Mouse (Mus musculus): Measurements from ENCODE around the gene Lcp1.

Lcp1 gene

DNA sequence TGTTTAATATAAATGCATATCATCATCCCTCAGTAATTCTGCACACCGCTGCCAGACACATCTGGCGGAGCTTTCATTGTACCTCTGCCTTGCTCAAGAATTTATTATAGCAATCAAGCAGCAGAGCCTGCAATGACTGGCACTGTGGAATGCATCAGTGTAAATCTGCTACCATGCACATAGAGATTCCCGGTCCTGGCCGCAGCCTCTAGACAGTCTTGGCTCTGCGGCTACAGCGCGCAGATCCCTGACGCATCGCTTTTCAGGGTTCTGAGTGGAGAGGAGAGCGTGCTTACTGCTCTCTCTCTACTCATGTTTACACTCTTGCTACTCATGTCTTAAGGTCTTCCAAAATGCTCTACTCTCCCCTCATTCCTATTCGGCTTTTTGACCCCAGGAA, 82.9 kb downstream of the Lcp1 start:
- DNase-seq = no peak

DNA sequence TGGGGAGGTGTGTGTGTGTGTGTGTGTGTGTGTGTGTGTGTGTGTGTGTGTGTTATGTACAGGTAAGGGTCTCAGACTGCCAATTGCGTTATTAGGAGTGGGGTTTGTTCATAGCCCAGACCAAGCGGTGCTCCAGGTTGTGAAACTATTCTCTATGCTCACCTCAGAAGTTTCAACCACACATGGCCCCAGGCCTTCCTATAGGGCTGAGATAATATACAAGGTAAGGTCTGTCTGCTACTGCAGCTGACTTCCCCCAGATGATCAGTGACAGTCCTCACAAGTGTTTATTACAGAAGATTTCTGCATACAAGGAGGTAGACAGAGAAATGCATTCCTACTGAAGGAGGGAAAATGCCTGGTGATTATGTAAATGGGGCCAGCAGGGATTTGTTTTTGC, 87.9 kb downstream of the Lcp1 start:
- no peak for DNase-seq

DNA sequence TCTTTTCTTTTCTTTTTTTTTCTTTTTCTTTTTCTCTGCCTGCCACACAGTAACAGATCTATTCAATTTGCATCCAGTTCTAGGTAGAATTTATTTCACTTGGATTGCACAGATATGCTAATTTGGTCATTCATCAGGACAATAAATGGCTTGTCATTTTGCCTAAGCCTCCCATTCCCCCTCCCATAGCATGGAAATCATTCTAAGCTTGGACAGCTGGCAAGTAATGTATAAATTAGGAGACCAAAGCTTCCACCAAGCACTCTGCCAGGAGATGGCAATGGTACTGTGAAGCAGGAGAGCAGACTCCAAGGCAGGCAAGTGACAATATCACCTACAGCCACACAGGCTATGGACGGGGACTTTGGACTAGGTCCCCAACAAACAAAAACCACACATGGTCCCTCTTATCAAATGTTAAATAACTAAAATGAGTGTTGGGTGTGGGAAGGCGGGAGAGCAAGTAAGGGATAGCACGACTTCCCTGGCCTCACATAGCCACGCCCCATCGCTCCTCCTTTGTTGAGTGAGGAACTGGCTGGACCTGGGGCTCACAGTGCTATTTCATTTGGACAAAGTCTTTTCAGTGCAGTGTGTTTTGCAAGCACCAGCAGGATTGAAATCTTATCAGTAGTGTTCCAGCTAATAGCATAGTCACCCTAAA, 88.5 kb downstream of the Lcp1 start:
- no peak for DNase-seq

DNA sequence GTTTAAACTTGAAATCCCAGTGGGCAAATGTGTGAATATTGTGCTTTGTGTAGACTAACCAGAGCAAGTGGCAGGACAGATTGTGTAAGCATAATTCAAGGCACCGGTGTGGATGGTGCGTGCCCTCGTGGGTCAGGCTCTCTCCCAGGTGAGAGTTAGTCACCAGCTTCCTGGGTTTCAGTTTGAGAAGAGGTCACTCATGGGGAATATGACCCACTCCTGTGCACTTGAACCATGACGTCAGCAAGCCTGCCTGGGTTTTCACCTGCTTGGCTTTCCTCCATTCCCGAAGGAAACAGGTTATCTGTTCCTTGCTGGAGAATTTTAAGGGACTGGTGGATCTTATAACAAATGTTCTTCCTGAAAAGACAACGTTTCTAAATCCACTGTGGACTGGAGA, 91.5 kb downstream of the Lcp1 start:
- DNase-seq = no peak

DNA sequence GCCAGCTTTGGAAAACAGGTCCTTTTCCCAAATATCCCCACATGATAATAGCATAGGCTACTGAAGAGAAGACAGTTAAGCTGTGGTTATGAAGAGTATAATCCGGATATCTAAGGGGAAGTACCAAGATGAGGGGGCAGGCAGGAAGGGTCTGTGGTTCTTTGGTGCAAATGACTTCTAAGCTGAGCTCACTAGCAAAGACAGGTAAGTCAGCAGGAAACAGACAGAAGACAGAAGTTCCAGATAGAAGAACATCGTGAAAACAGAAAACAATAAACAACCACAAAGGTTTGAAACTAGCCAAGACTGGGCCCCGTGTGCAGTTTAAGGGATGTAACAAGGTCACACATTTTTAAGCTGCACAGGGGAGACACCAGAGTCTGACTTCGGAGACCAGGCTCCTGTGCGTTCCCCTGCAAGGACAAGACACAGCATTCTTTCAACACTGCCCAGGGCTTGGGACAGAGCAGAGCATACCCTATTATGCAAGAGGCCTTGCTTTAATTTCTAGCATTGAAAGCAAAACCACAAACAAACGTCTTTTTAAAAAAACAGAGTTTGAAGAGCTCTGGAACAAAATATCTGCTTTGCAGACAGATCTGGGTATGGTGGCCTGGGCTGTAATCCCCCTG, 96.7 kb downstream of the Lcp1 start:
- DNase-seq = no peak

DNA sequence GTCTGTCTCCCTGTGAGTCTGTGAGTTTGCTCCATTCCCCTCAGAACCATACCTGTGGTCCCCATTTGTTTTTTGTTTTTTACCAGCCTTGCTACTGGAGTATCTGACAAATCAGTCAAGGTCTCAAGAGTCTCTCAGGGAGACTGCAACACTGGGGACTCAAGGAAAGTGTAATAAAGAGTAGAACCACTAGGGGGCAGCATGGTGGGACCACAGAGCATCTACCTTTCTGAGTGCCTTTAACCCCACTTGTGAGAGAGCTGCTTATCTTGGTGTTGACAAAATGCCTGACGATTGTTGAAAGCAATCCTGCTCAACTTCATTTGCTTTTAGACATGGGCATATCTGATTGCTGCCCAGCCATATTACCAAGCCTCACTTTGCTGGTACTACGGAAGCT, 98.9 kb downstream of the Lcp1 start:
- DNase-seq = peak; percentile 19 to 30

DNA sequence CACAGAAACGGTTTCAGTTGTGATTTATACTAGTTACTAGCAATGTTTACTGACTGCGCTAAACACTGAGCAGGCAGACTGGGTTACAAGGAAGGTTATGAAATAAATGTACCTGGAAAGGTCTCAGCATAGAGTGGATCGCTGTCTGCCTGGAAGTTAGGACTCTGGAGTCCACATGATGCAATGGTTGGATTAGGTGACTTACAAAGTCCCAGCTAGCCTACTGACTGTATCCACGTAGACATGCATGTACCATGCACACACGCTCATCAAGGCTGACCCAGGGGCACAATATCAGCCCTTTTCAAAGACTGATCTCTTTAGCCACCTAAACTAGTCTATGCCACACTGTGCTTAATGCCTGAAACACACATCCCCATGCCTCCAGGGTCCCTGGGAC, 102.2 kb downstream of the Lcp1 start:
- no peak for DNase-seq

DNA sequence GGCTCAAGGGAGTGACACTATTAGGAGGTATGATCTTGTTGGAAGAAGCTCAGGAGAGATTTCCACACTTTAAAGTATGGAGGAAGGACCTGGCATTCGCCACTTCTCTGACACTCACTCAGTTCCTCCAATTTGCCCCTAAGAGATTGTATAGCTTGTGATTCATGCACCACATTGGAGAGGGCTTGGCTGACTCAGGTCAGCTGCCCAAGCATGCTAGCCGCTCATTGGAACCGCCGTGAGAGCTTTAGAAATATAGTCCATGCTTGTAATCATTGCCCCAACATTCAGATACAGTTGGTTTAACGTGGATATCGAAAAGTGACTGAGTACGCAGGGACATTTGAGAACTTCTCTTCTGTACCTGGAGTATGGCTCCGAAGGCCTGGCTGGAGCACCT, 104.7 kb downstream of the Lcp1 start:
- no peak for DNase-seq

DNA sequence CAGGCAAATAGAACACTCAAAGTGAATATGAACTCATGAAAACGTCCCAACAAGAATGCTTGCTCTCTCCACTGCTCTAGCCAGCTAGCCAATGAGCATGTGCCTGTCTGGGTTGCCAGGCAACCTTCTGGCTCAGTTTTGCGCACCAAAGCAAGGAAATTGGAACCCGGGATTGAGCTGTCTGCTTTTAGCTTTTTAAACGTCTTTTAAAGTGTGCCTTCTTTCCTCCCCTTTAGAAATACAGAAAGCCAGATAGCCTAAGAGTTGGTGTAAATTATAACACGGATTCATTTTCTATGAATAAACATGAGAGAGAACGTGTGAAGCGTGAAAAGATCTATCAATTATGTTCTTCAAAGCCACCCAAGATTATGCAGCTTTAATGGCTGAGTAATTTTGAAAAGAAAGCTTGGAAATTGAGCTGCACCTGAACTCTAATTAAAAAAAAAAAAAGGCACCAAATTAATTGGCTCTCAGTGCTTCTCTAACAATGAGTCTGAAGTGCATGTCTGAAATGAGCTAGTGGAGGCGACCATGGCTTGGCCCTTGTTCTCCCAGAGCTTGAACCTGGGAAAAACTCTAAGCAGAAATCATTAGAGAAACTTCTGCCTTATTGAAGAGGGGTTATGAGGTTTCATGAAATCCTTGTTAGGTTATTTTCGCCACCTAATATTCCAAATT, 105.2 kb downstream of the Lcp1 start:
- no peak for DNase-seq

DNA sequence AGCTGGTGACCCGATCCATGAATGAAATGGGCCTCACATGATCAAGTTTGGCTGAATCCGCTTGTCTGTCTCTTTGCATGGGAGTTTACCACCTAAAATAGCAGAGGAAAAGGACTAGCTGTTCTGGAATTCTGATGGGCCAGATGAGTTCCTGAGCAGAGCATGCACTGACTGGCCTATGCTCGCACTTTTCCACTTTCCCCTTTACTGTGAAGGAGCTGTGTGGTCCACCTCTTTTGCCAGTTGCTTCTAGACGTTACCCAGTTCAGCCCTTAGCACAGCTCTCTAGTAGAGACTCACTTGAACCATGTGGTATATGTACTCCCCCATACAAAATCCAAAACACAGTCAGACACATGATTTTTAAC, 105.7 kb downstream of the Lcp1 start:
- no peak for DNase-seq

DNA sequence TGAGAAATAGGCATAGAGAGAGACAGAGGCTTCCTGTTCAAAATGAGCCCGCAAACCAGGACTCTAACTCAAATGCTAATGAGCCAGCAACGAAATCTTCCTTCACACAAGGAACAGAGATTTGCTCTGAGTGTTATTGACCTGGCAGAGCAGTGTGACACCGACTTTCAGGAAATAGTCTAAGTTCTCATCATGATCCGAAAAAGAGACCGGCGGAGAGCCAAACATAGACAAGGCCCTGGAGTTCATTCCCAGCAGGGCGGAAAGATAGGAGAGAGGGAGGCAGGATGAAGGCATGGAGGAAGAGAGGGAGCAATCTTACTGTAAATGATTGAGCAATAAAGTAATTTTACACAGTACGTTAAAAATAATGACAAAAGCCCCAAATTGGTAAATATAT, 106.2 kb downstream of the Lcp1 start:
- DNase-seq = no peak

DNA sequence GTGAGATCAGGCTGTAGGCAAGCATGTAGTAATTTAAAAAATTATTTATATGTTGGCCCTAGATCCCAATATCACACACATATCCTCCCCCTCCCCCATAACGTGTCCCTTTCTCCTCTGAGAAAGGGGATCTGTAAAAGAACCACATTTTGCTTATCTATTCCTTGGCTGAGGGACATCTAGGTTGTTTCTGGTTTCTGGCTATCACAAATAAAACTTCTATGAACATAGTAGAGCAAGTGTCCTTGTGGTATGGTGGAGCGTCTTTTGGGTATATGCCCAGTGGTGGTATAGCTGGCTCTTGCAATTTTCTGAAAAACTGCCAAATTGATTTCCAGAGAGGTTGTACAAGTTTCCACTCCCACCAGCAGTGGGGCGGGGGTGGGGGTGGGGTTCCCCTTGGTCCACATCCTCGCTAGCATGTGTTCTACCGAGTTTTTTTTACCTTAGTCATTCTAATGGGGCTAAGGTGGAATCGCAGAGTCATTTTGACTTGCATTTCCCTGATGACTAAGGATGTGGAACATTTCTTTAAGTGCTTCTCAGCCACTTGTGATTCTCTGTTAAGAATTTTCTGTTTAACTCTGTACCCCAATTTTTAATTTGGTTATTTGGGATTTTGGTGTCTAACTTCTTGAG, 107.3 kb downstream of the Lcp1 start:
- DNase-seq = no peak

DNA sequence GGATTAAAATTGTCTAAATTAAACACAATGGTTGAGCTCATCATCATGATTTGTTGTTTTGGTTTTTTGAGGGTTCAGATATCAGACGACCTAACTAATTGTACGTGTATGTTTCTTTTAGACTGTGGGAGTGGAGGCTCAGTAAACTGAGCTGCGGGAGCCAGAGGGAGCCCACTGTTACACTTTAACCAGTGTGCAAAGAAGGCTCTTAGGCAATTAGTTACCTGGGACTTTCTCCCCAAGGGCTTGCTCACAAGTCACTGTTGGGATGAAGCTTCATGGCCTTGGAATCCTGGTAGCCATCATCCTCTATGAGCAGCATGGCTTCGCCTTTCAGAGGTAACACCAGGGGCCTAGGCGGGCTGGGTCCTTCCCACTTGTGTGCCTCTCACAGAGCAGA, 111.2 kb downstream of the Lcp1 start, which contains the start of gene Cpb2:
Cpb2 (plus strand) TSS at position 201 of the 400 bp plus-strand sequence.
- DNase-seq = no peak

DNA sequence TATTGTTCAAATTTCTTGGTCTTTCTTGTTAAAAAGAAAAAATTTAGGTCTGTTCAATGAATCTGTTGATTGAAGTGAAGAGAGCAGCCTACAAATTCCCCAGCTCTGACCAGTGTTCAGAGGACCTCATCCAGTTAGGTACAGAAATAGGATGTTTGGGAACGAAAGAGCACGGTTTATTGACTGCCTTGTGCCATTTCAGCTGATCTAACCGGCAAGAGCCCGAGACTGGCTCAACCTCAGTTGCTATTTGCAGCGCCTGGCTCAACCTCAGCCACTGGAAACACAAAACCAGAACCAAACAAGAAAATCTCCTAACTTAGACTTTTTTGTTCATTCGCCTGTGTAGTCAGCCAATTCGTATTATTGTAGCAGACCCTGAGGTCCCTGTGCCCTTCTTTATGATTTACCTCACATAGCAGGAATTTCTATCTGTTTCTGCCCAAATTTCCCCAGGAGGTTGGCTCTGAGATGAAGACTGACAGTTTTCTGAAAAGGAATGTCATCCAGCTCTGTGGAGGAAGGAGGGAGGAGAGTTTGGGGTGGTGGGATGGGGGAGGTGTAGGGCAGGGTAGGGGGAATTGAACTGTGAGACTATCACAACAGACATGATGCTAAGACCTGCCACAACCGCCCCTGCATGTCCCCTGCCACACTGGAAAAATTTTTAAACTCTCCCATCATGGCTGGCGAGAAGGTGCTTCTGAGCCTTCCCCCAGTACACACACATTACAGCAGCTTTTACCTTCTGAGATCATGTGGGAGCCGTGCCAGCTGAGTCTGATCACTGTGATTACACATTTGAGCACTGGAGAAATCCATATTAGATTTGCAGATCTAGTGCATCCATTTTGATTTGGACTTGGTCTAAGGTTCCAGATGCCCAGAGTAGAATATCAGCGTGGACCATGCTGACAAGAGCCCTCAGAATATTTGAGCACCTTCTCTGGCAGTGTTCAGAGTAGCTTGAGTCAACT, 115.4 kb downstream of the Lcp1 start:
- no peak for DNase-seq

DNA sequence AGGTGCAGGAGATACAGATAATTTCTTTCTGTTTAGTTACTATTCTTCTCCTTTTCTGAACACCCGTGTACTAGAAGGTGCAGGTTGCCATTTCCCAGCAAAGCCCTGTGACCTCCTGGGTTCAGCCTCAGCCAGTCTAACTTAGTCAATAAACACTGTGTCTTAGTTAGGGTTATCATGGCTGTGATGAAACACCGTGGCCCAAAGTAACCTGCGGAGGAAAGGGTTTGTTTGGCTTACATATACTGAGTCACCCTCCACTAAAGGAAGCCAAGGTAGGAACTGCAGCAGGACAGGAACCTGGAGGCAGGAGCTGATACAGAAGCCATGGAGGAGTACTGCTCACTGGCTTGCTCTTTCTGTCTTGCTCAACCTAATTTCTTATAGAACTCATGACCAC, 119.5 kb downstream of the Lcp1 start:
- DNase-seq = no peak

DNA sequence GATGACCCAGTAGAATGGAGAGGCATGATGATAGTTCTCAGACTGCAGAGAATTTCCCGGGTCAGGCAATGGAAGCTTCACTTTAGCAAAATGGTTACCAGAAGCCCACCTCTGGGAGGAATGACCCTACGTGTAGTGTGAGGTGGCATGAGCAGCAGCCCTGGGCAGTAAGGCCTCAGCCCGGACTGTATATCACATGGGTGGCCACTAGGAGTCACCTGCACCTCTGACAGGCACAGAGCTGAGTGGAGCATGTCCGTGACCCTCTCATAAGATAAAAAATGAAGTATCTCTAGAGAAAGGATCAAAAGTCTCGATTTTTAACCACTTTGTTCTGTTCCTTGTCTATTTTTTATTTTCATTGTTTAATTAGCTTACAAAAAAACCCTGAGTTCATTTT, 125.6 kb downstream of the Lcp1 start:
- peak in 1 of 2 experiments; percentile 5 for DNase-seq

DNA sequence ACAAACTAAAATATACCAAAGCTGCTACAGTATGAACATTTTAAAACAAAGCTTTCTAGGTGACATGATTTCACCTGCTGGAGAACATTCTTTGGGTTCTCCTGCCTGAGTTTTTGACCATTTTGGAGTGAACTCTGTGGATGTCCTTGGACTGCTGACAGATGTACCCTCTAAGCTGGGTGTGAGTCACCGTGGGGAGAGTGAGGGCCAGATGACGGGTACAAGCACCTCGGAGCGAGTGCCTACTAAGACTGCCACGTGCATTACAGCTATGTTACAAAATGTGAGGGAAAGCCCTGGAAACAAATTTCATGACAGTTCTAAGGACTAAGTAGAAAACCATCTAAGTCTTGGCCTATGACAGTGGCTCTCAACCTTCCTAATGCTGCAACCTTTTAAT, 138.6 kb downstream of the Lcp1 start:
- DNase-seq = no peak

DNA sequence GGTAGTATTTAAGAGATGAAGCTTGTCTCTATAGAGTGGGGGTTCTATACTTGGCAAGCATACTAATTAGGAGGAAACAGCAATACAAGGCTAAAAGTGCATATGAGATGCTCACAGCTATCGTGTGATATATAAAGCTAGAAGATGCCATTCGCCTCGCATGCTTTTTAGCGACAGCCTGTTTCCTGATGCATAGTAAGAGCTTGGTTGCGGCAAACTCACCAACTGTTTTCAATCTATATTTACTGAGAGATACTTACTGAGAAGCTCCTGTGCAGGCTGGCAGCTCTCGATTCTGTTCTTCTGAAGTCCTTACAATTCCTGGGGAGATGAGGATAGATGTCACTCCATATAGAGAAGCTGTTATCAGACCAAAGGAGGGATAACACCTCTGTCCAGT, 148.8 kb downstream of the Lcp1 start:
- no peak for DNase-seq

DNA sequence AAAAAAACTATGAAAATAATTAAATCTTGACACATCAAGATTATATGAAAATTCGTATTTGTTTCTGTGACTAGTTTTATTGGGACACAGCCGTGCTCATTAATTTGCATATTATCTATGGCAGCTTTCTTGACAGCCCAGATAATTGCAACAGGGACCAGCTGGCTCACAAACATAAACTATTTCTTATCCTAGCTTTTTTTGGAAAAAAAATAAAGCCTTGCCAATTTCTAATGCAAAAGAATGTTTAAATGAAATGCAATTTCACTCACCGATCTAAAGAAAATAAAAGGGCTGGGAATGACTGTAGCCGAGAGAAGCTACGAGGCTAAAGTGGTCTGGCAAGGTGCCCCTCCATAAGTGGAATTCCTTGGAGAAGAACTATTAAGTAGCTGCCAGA, 149.5 kb downstream of the Lcp1 start:
- no peak for DNase-seq

Measured in cerebellum, adult 18-20 months (tissue).